Mouse (Mus musculus): ENCODE results near the gene Gm10160. TPM values are rescaled to one million over a fixed set of nuclear protein-coding genes. Genes with fewer than 3 reads are reported as not detected.

The Gm10160 gene
- not detected in 2 replicates for polyA plus RNA-seq (2015; fragmentation: Nextera tagmentation; extraction: Ambion mirVana)

DNA sequence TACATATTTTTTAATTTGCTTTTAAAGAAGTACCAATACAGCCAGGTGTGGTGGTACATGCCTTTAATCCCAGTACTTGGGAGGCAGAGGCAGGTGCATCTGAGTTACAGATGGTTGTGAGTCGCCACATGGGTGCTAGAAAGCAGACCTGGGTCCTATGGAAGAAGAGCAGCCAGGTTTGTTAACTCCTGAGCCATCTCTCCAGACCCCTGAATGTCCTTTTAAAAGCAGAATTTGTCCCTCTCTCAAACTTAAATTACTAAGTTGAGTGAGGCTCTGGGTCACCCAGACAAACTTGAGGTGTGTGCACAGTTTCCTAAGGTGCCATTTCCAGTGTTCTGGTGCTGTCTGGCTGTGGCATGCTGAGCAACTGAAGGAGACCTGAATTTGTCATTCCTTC lies at the start of gene Gm10160:
Gene Gm10160 (minus strand): TSS at position 101 of the 400 bp plus-strand sequence.
- Histone ChIP-seq H3K27me3 (ENCODE audit: insufficient read depth, low read length) (peaks cover 16% of the 10 kb centered on the region; the same call in 1 of the 2 replicates), H3K9me3 (ENCODE audit: low read length) (no peaks in the 10 kb centered on the region), H3K4me3 (ENCODE audit: low read length) (no peak within 1 kb of the TSS), H3K4me1 (ENCODE audit: insufficient read depth, low read length) (peaks cover 25% of the 10 kb centered on the region), H3K9ac (replicated peaks; ENCODE audit: low read length) (no peak within 1 kb of the TSS), H3K4me2 (replicated peaks; ENCODE audit: low read depth, low read length) (no peak within 1 kb of the TSS), H3K36me3 (ENCODE audit: insufficient read depth, low read length) (no peaks in the 10 kb centered on the region), H3K27ac (ENCODE audit: low read length) (no peak within 1 kb of the TSS)
- 93% methylated on average over 1 of the region's 1 CpGs for WGBS
- ATAC-seq (ENCODE audit: low FRiP score, low TSS enrichment): no peak

GRCm38 (mm10) chr7:81904926-81905325 lies 49.3 kb upstream of the Gm10160 start:
- 94% methylated on average over 2 of the region's 2 CpGs for WGBS
- Histone ChIP-seq H3K4me3 (ENCODE audit: low read length) (no peak overlapping the region), H3K27me3 (ENCODE audit: insufficient read depth, low read length) (no peaks in the 10 kb centered on the region), H3K9ac (replicated peaks; ENCODE audit: low read length) (no peak overlapping the region), H3K4me1 (ENCODE audit: insufficient read depth, low read length) (peaks cover 6% of the 10 kb centered on the region; the same call in 1 of the 2 replicates), H3K36me3 (ENCODE audit: insufficient read depth, low read length) (no peaks in the 10 kb centered on the region), H3K9me3 (ENCODE audit: low read length) (no peaks in the 10 kb centered on the region), H3K4me2 (replicated peaks; ENCODE audit: low read depth, low read length) (no peak overlapping the region), H3K27ac (ENCODE audit: low read length) (no peak overlapping the region)
- ATAC-seq (ENCODE audit: low FRiP score, low TSS enrichment): no peak

DNA sequence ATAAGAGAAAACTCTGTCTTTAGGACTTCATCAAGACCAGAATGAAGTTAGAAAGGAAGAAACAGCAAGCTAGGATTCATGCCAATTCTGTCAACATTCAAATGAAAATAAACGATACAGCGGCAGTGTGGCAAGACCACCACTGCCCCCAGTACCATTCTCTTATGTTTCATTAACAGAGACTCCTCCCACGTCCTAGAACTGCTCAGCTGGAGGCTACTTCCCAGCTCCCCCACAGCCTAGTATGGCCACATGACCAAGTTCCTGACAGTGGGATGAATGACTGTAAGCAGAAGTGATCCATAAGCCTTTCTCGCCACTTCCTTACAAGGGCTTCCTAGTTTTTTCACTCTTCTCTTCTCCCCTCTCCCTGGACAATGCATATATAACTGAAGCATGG lies 48.5 kb upstream of the Gm10160 start:
- H3K27ac ChIP-seq (ENCODE audit: low read length): no peak overlapping the region
- H3K36me3 ChIP-seq (ENCODE audit: insufficient read depth, low read length): no peaks in the 10 kb centered on the region
- H3K4me2 ChIP-seq (replicated peaks; ENCODE audit: low read depth, low read length): no peak overlapping the region
- peak; percentile 54; the same call in 1 of the 2 replicates for ATAC-seq (ENCODE audit: low FRiP score, low TSS enrichment)
- no peaks in the 10 kb centered on the region for H3K27me3 ChIP-seq (ENCODE audit: insufficient read depth, low read length)
- H3K9ac ChIP-seq (replicated peaks; ENCODE audit: low read length): no peak overlapping the region
- H3K4me3 ChIP-seq (ENCODE audit: low read length): no peak overlapping the region
- no peaks in the 10 kb centered on the region for H3K9me3 ChIP-seq (ENCODE audit: low read length)
- 33% methylated on average over 4 of the region's 4 CpGs for WGBS
- H3K4me1 ChIP-seq (ENCODE audit: insufficient read depth, low read length): peaks cover 8% of the 10 kb centered on the region; the same call in 1 of the 2 replicates

GRCm38 (mm10) chr7:81899361-81899760 lies 43.8 kb upstream of the Gm10160 start:
- Histone ChIP-seq H3K36me3 (ENCODE audit: insufficient read depth, low read length) (no peaks in the 10 kb centered on the region), H3K27me3 (ENCODE audit: insufficient read depth, low read length) (no peaks in the 10 kb centered on the region), H3K4me3 (ENCODE audit: low read length) (no peak overlapping the region), H3K4me2 (replicated peaks; ENCODE audit: low read depth, low read length) (peak overlapping the region; percentile 33; the same call in 1 of the 2 replicates), H3K4me1 (ENCODE audit: insufficient read depth, low read length) (peaks cover 9% of the 10 kb centered on the region; the same call in 1 of the 2 replicates), H3K27ac (ENCODE audit: low read length) (no peak overlapping the region), H3K9me3 (ENCODE audit: low read length) (no peaks in the 10 kb centered on the region), H3K9ac (replicated peaks; ENCODE audit: low read length) (no peak overlapping the region)
- 42% methylated on average over 11 of the region's 11 CpGs for WGBS
- ATAC-seq (ENCODE audit: low FRiP score, low TSS enrichment): no peak; the same call in 1 of the 2 replicates

- Histone ChIP-seq H3K36me3 (ENCODE audit: insufficient read depth, low read length) (0 out of 2 replicates have a peak, but pooled peaks cover 2% of the 10 kb centered on the region), H3K4me2 (replicated peaks; ENCODE audit: low read depth, low read length) (no peak overlapping the region), H3K4me3 (ENCODE audit: low read length) (no peak overlapping the region), H3K4me1 (ENCODE audit: insufficient read depth, low read length) (no peaks in the 10 kb centered on the region), H3K9me3 (ENCODE audit: low read length) (no peaks in the 10 kb centered on the region), H3K27me3 (ENCODE audit: insufficient read depth, low read length) (no peaks in the 10 kb centered on the region), H3K27ac (ENCODE audit: low read length) (no peak overlapping the region), H3K9ac (replicated peaks; ENCODE audit: low read length) (no peak overlapping the region)
- 93% methylated on average over 4 of the region's 4 CpGs for WGBS
- ATAC-seq (ENCODE audit: low FRiP score, low TSS enrichment): no peak
Measured at GRCm38 (mm10) chr7:81885128-81885527, 29.5 kb upstream of the Gm10160 start.

DNA sequence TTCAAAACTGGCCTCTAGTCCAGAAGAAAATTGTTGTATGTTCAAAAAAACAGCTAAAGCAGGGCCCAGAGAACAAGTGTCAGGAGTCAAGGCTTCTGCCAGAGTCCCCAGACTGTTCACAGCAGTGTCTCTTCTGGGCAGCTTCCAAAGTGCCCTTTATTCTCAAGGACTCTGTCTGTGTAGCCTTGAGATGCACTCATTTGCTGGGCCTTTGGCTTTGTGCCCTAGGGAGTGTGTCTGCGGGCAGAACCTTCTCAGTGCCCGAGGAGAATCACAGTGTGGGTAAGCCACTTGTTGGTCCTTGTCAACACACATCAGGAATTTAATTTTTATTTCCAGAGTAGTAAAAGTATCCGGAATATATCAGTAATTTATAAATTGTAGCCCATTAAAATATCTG lies 26.0 kb upstream of the Gm10160 start:
- Histone ChIP-seq H3K9me3 (ENCODE audit: low read length) (no peaks in the 10 kb centered on the region), H3K9ac (replicated peaks; ENCODE audit: low read length) (no peak overlapping the region), H3K27me3 (ENCODE audit: insufficient read depth, low read length) (no peaks in the 10 kb centered on the region), H3K4me2 (replicated peaks; ENCODE audit: low read depth, low read length) (no peak overlapping the region), H3K27ac (ENCODE audit: low read length) (no peak overlapping the region), H3K36me3 (ENCODE audit: insufficient read depth, low read length) (0 out of 2 replicates have a peak, but pooled peaks cover 2% of the 10 kb centered on the region), H3K4me1 (ENCODE audit: insufficient read depth, low read length) (no peaks in the 10 kb centered on the region), H3K4me3 (ENCODE audit: low read length) (no peak overlapping the region)
- 86% methylated on average over 3 of the region's 3 CpGs for WGBS
- no peak for ATAC-seq (ENCODE audit: low FRiP score, low TSS enrichment)

- Histone ChIP-seq H3K9me3 (ENCODE audit: low read length) (no peaks in the 10 kb centered on the region), H3K36me3 (ENCODE audit: insufficient read depth, low read length) (no peaks in the 10 kb centered on the region), H3K27me3 (ENCODE audit: insufficient read depth, low read length) (no peaks in the 10 kb centered on the region), H3K27ac (ENCODE audit: low read length) (no peak overlapping the region), H3K9ac (replicated peaks; ENCODE audit: low read length) (no peak overlapping the region), H3K4me3 (ENCODE audit: low read length) (no peak overlapping the region), H3K4me1 (ENCODE audit: insufficient read depth, low read length) (no peaks in the 10 kb centered on the region), H3K4me2 (replicated peaks; ENCODE audit: low read depth, low read length) (no peak overlapping the region)
- ATAC-seq (ENCODE audit: low FRiP score, low TSS enrichment): no peak
- 78% methylated on average over 4 of the region's 4 CpGs for WGBS
Measured at GRCm38 (mm10) chr7:81880797-81881196, 25.2 kb upstream of the Gm10160 start.

DNA sequence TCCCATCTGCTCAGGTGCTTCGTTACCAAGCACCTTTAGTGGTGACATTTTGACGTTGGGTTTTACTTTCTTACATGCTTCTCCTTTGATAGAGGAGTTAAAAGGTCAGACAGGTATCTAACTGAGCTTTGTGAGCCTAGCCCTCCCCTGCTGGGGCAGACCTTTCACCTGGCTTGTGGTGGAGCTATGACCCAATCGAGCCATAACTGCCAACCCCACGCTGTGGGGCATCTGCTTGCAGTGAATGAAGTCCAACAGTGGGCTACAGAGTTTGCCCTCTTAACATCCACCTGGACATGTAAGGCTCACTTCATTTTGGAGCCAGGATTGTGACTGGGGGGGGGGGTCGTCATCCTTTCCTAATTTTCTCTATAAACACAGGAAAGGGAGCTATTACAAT lies 24.7 kb upstream of the Gm10160 start:
- Histone ChIP-seq H3K9me3 (ENCODE audit: low read length) (no peaks in the 10 kb centered on the region), H3K9ac (replicated peaks; ENCODE audit: low read length) (no peak overlapping the region), H3K36me3 (ENCODE audit: insufficient read depth, low read length) (no peaks in the 10 kb centered on the region), H3K4me1 (ENCODE audit: insufficient read depth, low read length) (no peaks in the 10 kb centered on the region), H3K27ac (ENCODE audit: low read length) (no peak overlapping the region), H3K4me2 (replicated peaks; ENCODE audit: low read depth, low read length) (no peak overlapping the region), H3K4me3 (ENCODE audit: low read length) (no peak overlapping the region), H3K27me3 (ENCODE audit: insufficient read depth, low read length) (no peaks in the 10 kb centered on the region)
- ATAC-seq (ENCODE audit: low FRiP score, low TSS enrichment): no peak
- WGBS: 83% methylated on average over 5 of the region's 5 CpGs

DNA sequence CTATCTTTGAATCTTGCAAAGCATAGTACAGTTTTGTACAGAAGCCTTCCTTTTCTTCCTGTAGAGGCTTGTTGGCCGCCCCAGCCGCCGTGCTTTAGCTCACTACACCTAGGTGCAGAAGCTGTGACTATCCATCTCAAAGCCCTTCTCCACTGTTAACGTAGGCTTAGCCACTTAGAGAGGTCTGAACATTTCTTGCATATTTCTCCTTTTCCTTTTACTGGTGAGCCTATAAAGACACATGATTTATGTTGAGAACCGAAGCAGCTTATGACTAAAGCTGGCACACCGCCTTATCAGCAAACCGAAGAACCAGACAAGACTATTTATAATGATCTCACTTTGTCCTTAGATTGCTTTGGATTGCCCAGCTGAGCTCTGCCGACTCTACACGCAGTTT lies 19.8 kb upstream of the Gm10160 start:
- Histone ChIP-seq H3K27ac (ENCODE audit: low read length) (no peak overlapping the region), H3K4me3 (ENCODE audit: low read length) (no peak overlapping the region), H3K36me3 (ENCODE audit: insufficient read depth, low read length) (no peaks in the 10 kb centered on the region; the same call in 1 of the 2 replicates), H3K9ac (replicated peaks; ENCODE audit: low read length) (no peak overlapping the region), H3K27me3 (ENCODE audit: insufficient read depth, low read length) (no peaks in the 10 kb centered on the region), H3K9me3 (ENCODE audit: low read length) (no peaks in the 10 kb centered on the region), H3K4me1 (ENCODE audit: insufficient read depth, low read length) (no peaks in the 10 kb centered on the region), H3K4me2 (replicated peaks; ENCODE audit: low read depth, low read length) (no peak overlapping the region)
- ATAC-seq (ENCODE audit: low FRiP score, low TSS enrichment): no peak
- 71% methylated on average over 9 of the region's 9 CpGs for WGBS

GRCm38 (mm10) chr7:81874636-81875035 lies 19.0 kb upstream of the Gm10160 start:
- no peak overlapping the region for H3K9ac ChIP-seq (replicated peaks; ENCODE audit: low read length)
- no peak for ATAC-seq (ENCODE audit: low FRiP score, low TSS enrichment)
- WGBS: 73% methylated on average over 6 of the region's 6 CpGs

More at GRCm38 (mm10) chr7:81874636-81875035, 19.0 kb upstream of the Gm10160 start:
- Histone ChIP-seq H3K27ac (ENCODE audit: low read length) (no peak overlapping the region), H3K27me3 (ENCODE audit: insufficient read depth, low read length) (no peaks in the 10 kb centered on the region), H3K9me3 (ENCODE audit: low read length) (no peaks in the 10 kb centered on the region; the same call in 1 of the 2 replicates), H3K4me2 (replicated peaks; ENCODE audit: low read depth, low read length) (no peak overlapping the region), H3K36me3 (ENCODE audit: insufficient read depth, low read length) (no peaks in the 10 kb centered on the region; the same call in 1 of the 2 replicates), H3K4me3 (ENCODE audit: low read length) (no peak overlapping the region), H3K4me1 (ENCODE audit: insufficient read depth, low read length) (no peaks in the 10 kb centered on the region)

Measured in kidney, embryonic 16.5 days (tissue).